Mouse (Mus musculus): ENCODE results near the gene Prss21.
"Not testable (repeated sequence)": the region's sequence is repeated elsewhere in the genome, so short reads cannot be mapped to it uniquely, and the experiment has no call there.

Prss21 gene

GRCm38 (mm10) chr17:23862926-23863325, 4.9 kb upstream of the Prss21 start:
- DNase-seq (ENCODE audit: low spot score in 2 of 2), result no peak

- DNase-seq (ENCODE audit: low spot score in 2 of 2), result no peak
These were observed 657 bp downstream of the Prss21 start for GRCm38 (mm10) chr17:23868513-23868912.

- DNase-seq (ENCODE audit: low spot score in 2 of 2), result no peak
These were observed 6.3 kb downstream of the Prss21 start for GRCm38 (mm10) chr17:23873884-23874856.

GRCm38 (mm10) chr17:23876741-23877140, 8.9 kb downstream of the Prss21 start:
- DNase-seq (ENCODE audit: low spot score in 2 of 2), result no peak

- DNase-seq (ENCODE audit: low spot score in 2 of 2), result no peak
These were observed 9.3 kb downstream of the Prss21 start for GRCm38 (mm10) chr17:23877166-23877565.

- DNase-seq (ENCODE audit: low spot score in 2 of 2), result not testable (repeated sequence)
These were observed 12.7 kb downstream of the Prss21 start, which contains the start of the genes Dcpp1 and Dcpp2 for GRCm38 (mm10) chr17:23880576-23880975. Gene Dcpp1 (plus strand): TSS chr17:23880876. Gene Dcpp2 (plus strand): TSS chr17:23880880.

GRCm38 (mm10) chr17:23917158-23917557, 49.3 kb downstream of the Prss21 start, which contains the start of gene Dcpp3:
Gene Dcpp3 (plus strand): TSS chr17:23917458.
- not testable (repeated sequence) for DNase-seq (ENCODE audit: low spot score in 2 of 2)

All from spleen, postnatal 36 days (tissue).